Mouse (Mus musculus) cerebellum, adult 11 months (tissue): ENCODE measurements around the gene Mtf1.

ENCODE experiments used
- DNase-seq: peaks from one replicate; pipeline ENCODE4 v3.0.0; 2022

Gene Mtf1

GRCm38 (mm10) chr4:124802309-124803260 lies 681 bp downstream of the Mtf1 start:
- peak; percentile 92 for DNase-seq

GRCm38 (mm10) chr4:124803406-124803805 lies 1.5 kb downstream of the Mtf1 start:
- no peak for DNase-seq

- DNase-seq, result no peak
These were observed 6.6 kb downstream of the Mtf1 start for GRCm38 (mm10) chr4:124808511-124808910.

GRCm38 (mm10) chr4:124809136-124809883 lies 7.4 kb downstream of the Mtf1 start:
- no peak for DNase-seq

GRCm38 (mm10) chr4:124810056-124810455 lies 8.2 kb downstream of the Mtf1 start:
- DNase-seq, result no peak

- DNase-seq, result no peak
These were observed 9.6 kb downstream of the Mtf1 start for GRCm38 (mm10) chr4:124811347-124811975.

GRCm38 (mm10) chr4:124815901-124816300 lies 14.0 kb downstream of the Mtf1 start:
- peak; percentile 43 for DNase-seq

GRCm38 (mm10) chr4:124817803-124818202 lies 15.9 kb downstream of the Mtf1 start:
- DNase-seq, result no peak

- no peak for DNase-seq
These were observed 16.9 kb downstream of the Mtf1 start for GRCm38 (mm10) chr4:124818832-124819231.

- no peak for DNase-seq
These were observed 23.1 kb downstream of the Mtf1 start for GRCm38 (mm10) chr4:124824967-124825366.

- no peak for DNase-seq
These were observed 23.6 kb downstream of the Mtf1 start for GRCm38 (mm10) chr4:124825371-124825965.

- DNase-seq, result no peak
These were observed 27.8 kb downstream of the Mtf1 start for GRCm38 (mm10) chr4:124829671-124830070.

- no peak for DNase-seq
These were observed 30.9 kb downstream of the Mtf1 start for GRCm38 (mm10) chr4:124832796-124833195.

- DNase-seq, result no peak
These were observed 36.3 kb downstream of the Mtf1 start for GRCm38 (mm10) chr4:124838035-124838700.

GRCm38 (mm10) chr4:124840998-124841397 lies 39.1 kb downstream of the Mtf1 start:
- no peak for DNase-seq

GRCm38 (mm10) chr4:124843493-124843892 lies 41.6 kb downstream of the Mtf1 start:
- DNase-seq, result no peak

GRCm38 (mm10) chr4:124847573-124847972 lies 45.7 kb downstream of the Mtf1 start:
- peak; percentile 80 for DNase-seq

- DNase-seq, result peak; percentile 67
These were observed 47.8 kb downstream of the Mtf1 start for GRCm38 (mm10) chr4:124849631-124850260.

GRCm38 (mm10) chr4:124850261-124850913 lies 48.5 kb downstream of the Mtf1 start, which contains the start of gene Yrdc:
Yrdc (plus strand) TSS chr4:124850679.
- peak; percentile 92 for DNase-seq

GRCm38 (mm10) chr4:124850933-124851658 lies 49.2 kb downstream of the Mtf1 start, which contains the start of gene 1110065P20Rik:
1110065P20Rik (minus strand) TSS chr4:124851196.
- peak; percentile 73 for DNase-seq
